Mouse (Mus musculus): ENCODE measurements around the gene Msl1. TPM values are rescaled to one million over a fixed set of nuclear protein-coding genes. Genes with fewer than 3 reads are reported as not detected.

Msl1 gene
- total RNA-seq, 2 experiments from 2014 or later, result 70.3 to 83.4 TPM

GRCm38 (mm10) chr11:98835296-98835695 lies 40.0 kb downstream of the Msl1 start:
- intact Hi-C loops (cut with DNase I), result no loop called here
- DNase-seq, result no peak

DNA sequence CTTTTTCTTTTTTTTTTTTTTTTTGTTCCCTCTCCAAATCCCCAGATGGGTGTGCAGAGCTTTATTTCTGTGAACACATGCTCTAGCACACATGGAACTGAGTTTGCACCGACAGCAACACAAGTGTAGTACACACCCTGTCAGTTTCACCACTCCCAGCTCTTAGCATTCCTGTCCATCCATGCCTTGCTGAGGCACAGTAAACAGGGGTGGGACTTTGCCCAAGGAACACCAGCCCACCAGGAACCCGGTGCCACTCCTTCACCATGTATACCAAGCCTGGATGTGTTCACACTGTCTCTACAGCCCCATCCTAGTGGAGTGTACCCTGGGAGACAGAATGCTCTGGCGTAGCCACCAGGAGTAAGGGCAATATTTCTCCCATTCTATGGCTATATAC lies 40.4 kb downstream of the Msl1 start:
- no peak for DNase-seq
- intact Hi-C loops (cut with DNase I), result no loop called here

GRCm38 (mm10) chr11:98836128-98836527 lies 40.8 kb downstream of the Msl1 start:
- intact Hi-C loops (cut with DNase I), result no loop called here

GRCm38 (mm10) chr11:98836651-98837141 lies 41.4 kb downstream of the Msl1 start, which contains the start of gene Rapgefl1:
TSS of gene Rapgefl1 (plus strand) at chr11:98836785.
- DNase-seq, result peak; percentile 84 to 88
- intact Hi-C loops (cut with DNase I), result no loop called here

More at GRCm38 (mm10) chr11:98836128-98836527, 40.8 kb downstream of the Msl1 start:
- DNase-seq, result no peak

DNA sequence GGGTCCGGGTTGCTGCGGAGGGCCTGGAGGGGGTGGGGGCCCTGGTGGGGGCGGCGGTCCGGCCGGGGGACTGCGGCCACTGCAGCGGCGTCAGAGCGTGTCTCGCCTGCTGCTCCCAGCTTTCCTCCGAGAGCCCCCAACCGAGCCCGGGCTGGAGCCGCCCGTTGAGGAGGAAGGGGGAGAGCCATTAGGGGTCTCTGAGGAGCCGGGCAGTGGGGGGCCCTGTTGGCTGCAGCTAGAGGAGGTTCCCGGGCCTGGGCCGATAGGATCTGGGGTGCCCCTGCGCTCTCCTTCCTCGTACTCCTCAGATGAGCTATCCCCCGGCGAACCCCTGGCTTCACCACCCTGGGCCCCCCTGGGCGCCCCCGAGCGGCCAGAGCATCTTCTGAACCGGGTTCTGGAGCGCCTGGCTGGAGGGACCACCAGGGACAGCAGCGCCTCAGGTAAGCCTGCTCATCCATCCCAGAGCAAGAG lies 42.0 kb downstream of the Msl1 start:
- DNase-seq, result no peak
- intact Hi-C loops (cut with DNase I), result no loop called here

- intact Hi-C loops (cut with DNase I), result no loop called here
Measured at GRCm38 (mm10) chr11:98837917-98838316, 42.6 kb downstream of the Msl1 start.

DNA sequence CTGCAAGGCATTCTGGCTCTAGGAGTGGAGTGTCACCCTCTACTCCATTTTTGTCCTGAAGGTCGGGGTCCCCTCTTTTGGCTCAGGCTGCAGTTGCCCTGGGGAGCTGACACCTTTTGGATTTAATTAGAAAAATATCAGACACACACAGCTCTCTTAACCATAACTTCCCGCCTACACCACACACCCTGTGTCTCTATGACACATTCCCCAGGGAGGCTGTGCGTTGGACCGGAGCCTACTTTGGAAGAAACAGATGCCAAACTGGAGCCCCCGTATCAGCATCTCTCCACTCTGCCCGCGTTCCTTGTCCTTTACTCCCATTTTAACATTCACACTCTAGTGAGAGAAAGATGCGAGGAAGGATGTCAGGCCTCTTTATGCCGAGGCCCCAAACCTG lies 43.2 kb downstream of the Msl1 start:
- DNase-seq, result peak in 1 of 2 experiments; percentile 23

More at GRCm38 (mm10) chr11:98837917-98838316, 42.6 kb downstream of the Msl1 start:
- DNase-seq, result no peak

DNA sequence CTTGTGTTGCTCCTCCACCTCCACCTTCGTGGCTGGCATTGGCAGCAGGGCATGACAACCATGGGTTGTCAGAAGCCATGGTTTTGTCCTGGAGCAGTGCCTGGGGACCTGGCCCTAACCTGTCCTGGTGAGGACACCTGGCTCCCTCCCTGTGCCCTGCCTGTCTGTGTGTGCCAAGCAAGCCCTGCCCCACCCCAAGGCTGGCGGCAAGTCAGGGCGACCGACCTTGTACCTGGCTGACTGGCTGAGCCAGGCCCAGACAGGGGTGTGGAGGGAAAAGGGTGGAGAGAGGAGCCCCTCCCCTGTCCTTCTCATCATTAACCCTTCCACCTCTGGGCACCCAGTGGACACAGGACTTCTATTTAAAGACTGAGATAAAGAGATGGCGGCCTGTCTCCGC lies 44.1 kb downstream of the Msl1 start:
- intact Hi-C loops (cut with DNase I), result no loop called here
- peak in 1 of 2 experiments; percentile 7 for DNase-seq

More for the DNA sequence above, 43.2 kb downstream of the Msl1 start:
- intact Hi-C loops (cut with DNase I), result no loop called here

DNA sequence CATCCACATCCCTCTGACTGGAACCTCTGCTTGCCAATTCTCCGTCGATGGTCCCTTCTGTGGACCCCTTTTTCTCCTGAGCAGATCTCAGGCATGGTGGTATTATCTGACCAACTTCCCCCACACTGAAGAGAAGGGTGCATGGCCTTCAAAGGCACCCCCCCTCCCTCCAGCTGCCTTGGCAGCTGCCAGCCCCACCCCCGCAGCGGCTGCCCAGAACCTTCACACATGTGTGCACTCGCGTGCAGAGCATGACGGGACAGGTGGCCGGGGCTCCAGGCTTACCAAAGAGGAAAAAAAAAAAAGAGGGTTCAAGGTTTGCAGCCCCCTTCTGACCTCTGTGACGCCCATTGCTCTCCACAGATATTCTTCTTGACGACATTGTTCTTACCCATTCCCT lies 44.6 kb downstream of the Msl1 start:
- intact Hi-C loops (cut with DNase I), result no loop called here
- no peak for DNase-seq

DNA sequence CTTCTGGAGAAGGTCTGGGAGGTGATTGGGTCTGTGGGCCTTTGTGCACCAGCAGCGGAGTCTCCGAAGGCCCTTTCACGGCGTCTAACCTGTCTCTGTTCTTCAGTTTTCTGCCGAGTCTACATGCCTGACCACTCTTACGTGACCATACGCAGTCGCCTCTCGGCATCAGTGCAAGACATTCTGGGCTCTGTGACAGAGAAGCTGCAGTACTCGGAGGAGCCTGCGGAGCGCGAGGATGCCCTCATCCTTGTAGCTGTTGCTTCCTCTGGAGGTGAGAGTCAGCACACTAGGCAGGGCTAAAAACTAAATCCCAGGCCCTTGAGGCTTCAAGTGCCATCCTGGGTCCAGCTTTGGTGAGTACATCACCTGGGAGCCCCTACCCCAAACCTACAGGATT lies 50.7 kb downstream of the Msl1 start:
- intact Hi-C loops (cut with DNase I), result no loop called here
- no peak for DNase-seq

DNA sequence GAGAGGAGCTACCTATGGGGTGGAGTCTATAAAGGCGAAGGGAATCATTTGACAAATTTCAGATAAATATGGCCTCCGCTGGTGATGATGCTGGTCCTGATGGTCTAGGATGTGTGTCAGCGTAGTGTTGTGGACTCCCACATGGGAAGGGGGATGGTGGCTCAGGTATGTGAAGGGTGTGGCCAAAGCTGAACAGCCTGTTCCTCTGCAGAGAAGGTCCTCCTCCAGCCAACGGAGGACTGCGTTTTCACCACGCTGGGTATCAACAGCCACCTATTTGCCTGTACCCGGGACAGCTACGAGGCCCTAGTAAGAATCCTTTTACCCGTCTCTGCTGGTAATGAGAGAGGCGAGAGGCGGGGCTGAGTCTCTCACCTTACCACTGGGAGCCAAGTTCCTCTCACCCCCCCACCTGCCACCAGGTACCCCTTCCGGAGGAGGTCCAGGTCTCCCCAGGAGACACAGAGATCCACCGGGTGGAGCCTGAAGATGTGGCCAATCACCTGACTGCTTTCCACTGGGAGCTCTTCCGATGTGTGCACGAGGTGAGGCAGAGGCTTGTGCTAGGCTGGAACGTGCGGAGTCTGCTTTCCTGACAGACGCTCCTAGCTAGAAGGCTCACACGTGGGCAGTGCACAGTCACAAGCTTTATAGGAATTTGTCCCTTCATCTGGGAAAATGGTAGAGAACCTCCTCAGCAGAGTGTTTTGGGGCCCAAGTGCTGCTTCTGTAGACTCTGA lies 51.7 kb downstream of the Msl1 start:
- no peak for DNase-seq
- intact Hi-C loops (cut with DNase I), result no loop called here

GRCm38 (mm10) chr11:98849196-98849894 lies 54.0 kb downstream of the Msl1 start:
- intact Hi-C loops (cut with DNase I), result no loop called here
- no peak for DNase-seq

DNA sequence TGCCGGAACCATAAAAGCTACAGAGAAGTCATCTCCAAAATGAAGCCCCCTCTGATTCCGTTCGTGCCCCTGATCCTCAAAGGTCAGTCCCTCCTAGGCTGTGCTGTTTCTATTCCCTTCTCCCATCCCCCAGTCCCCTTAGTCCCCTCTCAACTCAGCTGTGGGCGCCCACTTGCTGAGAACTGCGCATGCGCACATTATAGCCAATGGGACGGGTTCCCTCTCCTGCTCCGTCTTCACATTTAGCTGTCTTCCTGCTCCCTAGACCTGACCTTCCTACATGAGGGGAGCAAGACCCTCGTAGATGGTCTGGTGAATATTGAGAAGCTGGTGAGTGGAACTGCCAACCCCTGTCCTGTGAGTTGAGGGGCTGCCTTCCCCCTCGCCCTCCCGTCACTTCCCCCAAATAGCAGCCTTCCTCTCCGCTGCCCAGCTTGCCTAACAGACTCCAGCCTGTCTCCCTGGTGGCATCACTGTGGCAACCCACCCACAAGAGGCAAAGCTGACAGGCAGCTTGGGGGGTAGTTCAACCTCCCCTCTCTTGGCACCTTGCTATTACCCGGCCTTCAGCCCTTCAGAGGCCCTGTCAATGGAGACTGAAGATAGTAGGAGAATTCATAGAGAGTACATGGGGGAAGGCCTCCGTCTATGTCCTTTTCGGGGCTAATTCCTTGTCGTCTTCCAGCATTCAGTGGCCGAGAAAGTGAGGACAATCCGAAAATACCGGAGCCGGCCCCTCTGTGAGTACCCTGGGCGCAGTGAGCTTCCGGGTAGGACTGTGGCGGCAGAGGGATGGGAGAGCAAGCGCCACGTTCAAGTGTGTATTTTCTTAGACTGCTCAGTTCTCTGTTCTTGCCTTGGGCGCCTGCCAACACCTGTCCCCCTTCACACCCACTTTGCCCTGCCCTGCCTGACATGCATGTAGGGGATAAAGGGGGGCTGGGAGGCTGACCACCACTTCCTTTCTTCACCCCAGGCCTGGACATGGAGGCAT lies 55.1 kb downstream of the Msl1 start:
- no peak for DNase-seq
- intact Hi-C loops (cut with DNase I), result no loop called here

- no peak for DNase-seq
- intact Hi-C loops (cut with DNase I), result no loop called here
Measured at GRCm38 (mm10) chr11:98854116-98854515, 58.8 kb downstream of the Msl1 start.

DNA sequence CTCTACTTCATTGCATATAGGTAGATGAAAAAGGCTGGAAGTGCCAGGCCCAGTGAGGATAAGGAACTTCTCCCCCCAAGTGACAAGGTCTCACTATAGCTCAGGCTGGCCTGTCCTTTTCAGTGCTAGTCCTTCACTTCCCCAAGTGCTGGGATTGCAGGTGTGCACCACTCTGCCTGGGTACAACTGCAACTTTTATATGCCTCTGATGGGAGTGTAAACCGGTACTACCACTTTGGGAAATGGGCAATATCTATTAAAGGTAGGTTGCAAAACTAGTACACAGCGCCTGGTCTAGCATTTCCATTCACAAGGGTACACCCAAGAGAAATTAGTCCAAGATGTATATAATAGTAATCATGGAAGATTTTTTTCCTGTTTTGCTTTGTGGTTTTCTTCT lies 59.3 kb downstream of the Msl1 start:
- intact Hi-C loops (cut with DNase I), result loop anchor here (5.0 kb wide), 1 partner anchor 298 kb away; no protein-coding TSS in a partner anchor

More for the DNA sequence above, 59.3 kb downstream of the Msl1 start:
- no peak for DNase-seq

Other genes starting within 250 kb of the Msl1 start
- under 1 TPM; 0.84 to 0.98 TPM for gene Ikzf3, start 249.5 kb upstream of the Msl1 start, total RNA-seq (2021)
- not detected for gene Zpbp2, start 244.4 kb upstream of the Msl1 start, total RNA-seq (2021)
- gene Ormdl3, start 208.1 kb upstream of the Msl1 start, total RNA-seq (2021), result 10 to 100 TPM; 46.6 to 48.9 TPM
- gene Lrrc3c, start 197.2 kb upstream of the Msl1 start, total RNA-seq (2021), result not detected
- gene Gm12355, start 169.9 kb upstream of the Msl1 start, total RNA-seq (2021), result 10 to 100 TPM; 15.6 to 18.0 TPM
- 1 to 10 TPM; 4.0 to 5.3 TPM for gene Gsdma3, start 169.2 kb upstream of the Msl1 start, total RNA-seq (2021)
- under 1 TPM; 0.24 to 0.30 TPM for gene Gsdma2, start 148.8 kb upstream of the Msl1 start, total RNA-seq (2021)
- gene Gsdma, start 131.2 kb upstream of the Msl1 start, total RNA-seq (2021), result not detected
- gene Psmd3, start 113.0 kb upstream of the Msl1 start, total RNA-seq (2021), result 100 to 1,000 TPM; 131 to 132 TPM
- not detected for gene Csf3, start 94.3 kb upstream of the Msl1 start, total RNA-seq (2021)
- 10 to 100 TPM; 44.9 to 52.1 TPM for gene Med24, start 66.1 kb upstream of the Msl1 start, total RNA-seq (2021)
- 100 to 1,000 TPM; 172 to 190 TPM for gene Thra, start 54.9 kb upstream of the Msl1 start, total RNA-seq (2021)
- 10 to 100 TPM; 31.1 to 32.7 TPM for gene Nr1d1, start 20.2 kb upstream of the Msl1 start, total RNA-seq (2021)
- gene Casc3, start 9.4 kb downstream of the Msl1 start, total RNA-seq (2021), result 10 to 100 TPM; 29.0 to 29.7 TPM
- gene Rapgefl1, start 41.3 kb downstream of the Msl1 start, total RNA-seq (2021), result under 1 TPM; 0.79 to 0.87 TPM
- gene Wipf2, start 68.1 kb downstream of the Msl1 start, total RNA-seq (2021), result 10 to 100 TPM; 12.4 to 13.0 TPM
- gene Cdc6, start 112.3 kb downstream of the Msl1 start, total RNA-seq (2021), result 1 to 10 TPM; 3.3 to 3.6 TPM
- gene Rara, start 132.3 kb downstream of the Msl1 start, total RNA-seq (2021), result 10 to 100 TPM; 31.9 to 33.0 TPM
- gene Gjd3, start 187.5 kb downstream of the Msl1 start, total RNA-seq (2021), result 1 to 10 TPM; 1.3 to 2.0 TPM
- gene Top2a, start 228.7 kb downstream of the Msl1 start, total RNA-seq (2021), result 10 to 100 TPM; 53.3 to 57.0 TPM
- 100 to 1,000 TPM; 192 to 218 TPM for gene Igfbp4, start 245.7 kb downstream of the Msl1 start, total RNA-seq (2021)